Mouse (Mus musculus): ENCODE results near the gene Nlgn2.

Gene Nlgn2

DNA sequence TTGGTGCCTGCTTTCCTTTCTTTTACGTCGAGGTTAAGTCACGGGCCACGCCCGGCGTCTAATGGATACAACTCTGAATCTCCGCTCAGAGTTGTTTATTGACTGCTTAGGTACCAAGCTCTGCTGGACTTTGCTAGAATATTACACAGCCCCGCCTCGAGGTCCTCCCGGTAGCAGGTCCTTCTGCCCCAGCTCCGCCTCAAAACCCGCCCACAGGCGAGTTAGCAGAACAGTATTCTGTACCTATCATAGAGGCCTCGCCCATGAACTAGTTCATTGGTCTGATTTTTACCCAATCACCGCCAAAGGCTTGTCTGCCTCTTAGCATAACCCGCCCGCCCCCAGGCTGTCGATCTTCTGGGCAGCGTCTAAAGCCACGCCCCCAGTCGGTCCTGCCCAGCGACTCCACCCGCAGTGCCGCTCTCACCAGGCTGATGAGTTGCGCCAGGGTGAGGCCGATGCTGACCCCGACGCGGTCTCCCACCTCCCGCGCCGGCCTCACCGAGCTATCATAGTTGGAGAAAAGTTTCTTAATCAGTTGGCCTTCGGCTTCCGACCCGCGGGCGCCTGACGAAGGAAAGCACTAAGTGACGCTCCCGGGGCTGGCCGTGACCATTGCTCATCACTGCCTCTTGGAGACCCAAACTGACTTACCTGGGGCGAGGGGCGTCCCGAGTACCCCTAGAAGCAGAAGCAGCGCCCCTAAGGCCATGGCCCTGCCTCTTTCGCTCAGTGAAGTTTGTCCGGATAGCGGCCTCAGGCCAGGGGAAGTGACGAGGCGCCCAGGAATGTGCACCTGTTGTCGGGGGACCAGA lies 42.2 kb downstream of the Nlgn2 start, which contains the start of gene Chrnb1:
Gene Chrnb1 (minus strand): TSS at position 776 of the 815 bp plus-strand sequence.
- peak; percentile 94 for DNase-seq (ENCODE audit: low spot score)

GRCm38 (mm10) chr11:69793429-69793828 lies 44.2 kb downstream of the Nlgn2 start:
- no peak for DNase-seq (ENCODE audit: low spot score)

- DNase-seq (ENCODE audit: low spot score) = no peak
These were observed 46.2 kb downstream of the Nlgn2 start for GRCm38 (mm10) chr11:69791420-69791819.

DNA sequence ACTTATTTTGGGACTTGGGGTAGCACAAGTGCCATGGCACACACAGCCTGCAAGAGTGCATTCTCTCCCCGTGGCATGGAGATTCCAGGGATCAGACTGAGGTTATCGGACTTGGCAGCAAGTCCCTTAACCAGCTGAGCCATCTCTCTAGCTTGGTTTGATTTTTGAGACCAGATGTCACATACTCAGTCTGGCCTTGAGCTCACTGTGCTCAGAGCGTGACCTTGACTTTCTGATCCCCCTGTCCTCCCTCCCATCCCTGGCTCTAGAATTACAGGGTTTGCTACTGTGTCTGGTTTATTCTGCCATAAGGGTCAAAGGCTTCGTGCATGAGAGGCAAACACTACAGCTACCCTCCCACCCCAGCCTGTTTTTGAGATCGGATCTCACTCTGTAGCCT lies 48.2 kb downstream of the Nlgn2 start:
- DNase-seq (ENCODE audit: low spot score) = no peak

DNA sequence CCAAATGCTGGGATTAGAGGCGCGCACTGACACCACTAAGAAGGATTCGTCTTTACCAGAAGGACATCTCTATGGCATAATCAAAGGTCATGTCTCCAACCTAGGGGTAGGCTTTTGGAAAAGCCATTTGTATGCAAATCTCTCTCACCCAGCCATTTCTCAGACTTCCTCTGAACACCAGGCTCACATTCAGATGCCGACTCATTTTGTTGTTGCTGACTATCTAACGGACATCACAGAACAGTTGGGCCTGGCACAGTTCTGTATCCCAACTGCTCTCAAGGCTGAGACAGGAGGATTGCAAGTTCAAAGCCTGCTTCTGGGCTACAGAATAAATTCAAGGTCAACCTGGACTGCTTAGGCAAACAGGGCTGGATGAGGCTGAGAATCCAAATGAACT lies 50.3 kb downstream of the Nlgn2 start:
- DNase-seq (ENCODE audit: low spot score) = no peak

DNA sequence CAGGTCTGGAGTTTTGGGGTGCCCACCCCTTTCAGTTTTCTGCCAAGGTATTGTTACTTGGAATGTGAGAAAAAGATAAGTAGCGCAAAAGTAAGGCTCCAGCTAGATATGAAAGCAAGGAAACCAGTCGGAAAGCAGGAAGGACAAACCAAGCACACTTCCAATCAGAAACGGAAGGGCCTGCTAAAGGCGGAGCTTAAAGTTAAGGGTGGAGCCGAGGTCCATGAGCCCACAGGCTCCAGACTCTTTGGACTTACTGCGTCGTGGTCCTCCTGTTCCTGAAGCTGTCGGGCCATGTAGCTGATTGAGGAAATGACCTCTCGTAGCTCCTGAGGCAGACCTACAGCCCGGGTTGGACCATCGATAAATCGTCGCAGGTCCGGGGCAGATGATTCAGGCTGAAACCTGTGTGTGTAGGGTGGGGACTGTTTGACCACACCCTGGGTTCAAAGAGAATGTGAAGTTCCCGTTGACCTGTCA lies 52.8 kb downstream of the Nlgn2 start:
- DNase-seq (ENCODE audit: low spot score) = peak; percentile 55

DNA sequence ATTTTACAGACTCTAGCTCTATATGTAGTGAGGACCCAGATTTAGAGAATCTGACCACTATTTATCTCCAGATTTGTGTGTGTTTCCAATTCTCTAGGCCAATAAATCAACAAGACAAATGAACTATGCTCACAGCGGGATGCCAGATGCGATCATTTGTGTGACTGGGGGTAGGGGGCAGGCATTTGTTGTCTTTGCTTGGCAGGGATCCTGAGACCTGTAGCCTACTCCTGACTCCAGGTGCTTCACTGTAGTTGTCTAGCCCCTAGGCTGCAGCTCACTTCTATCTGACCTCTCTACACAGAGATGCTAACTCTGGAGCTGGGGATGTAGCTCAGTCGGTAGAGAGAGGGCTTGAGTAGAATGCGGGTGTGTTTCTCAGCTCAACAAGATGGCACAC lies 55.8 kb downstream of the Nlgn2 start:
- no peak for DNase-seq (ENCODE audit: low spot score)

DNA sequence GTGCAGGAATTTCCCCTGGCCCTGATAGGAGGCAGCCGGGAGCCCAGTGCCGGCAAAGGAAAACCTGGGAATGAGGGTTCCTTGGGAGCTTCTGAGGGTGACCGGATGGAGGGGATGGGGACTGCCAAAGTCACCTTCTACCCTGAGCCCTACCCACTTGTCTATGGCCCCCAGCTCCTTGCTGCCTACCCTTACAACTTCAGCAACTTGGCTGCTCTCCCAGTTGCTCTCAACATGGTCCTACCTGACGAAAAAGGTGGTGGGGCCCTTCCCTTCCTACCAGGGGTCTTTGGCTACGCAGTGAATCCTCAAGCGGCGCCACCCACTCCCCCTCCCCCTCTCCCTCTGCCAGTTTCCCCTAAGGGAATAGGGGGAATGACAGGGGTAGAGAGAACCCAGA lies 58.6 kb downstream of the Nlgn2 start:
- DNase-seq (ENCODE audit: low spot score) = no peak

DNA sequence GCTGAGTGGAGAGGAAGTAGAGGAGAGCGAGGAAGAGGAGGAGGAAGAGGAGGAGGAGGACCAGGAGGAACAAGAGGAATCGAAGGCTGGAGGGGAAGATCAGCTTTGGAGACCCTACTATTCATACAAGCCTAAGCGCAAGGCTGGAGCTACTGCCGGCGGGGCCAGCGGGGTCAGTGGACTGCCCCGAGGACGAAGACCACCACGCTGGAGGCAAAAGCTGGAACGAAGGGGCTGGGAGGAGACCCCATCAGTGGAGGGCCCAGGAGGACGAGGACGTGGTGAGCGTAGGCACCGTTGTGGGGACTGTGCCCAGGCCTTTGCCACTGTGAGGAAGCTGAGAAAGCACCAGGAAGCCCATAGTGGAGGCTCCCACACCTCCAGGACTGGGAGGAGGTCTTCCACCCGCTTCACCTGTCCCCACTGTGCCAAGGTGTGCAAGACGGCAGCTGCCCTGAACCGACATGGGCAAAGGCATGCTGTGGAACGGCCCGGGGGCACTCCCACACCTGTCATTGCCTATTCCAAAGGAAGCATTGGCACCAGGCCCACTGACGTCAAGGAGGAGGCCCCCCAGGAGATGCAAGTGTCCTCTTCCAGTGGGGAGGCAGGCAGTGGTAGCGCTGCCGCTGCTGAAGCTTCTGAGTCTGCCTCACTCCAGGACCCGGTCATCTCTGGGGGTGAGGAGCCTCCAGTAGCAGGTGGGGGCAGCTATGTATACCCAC lies 59.2 kb downstream of the Nlgn2 start:
- DNase-seq (ENCODE audit: low spot score) = peak; percentile 62

- peak; percentile 68 for DNase-seq (ENCODE audit: low spot score)
These were observed 59.9 kb downstream of the Nlgn2 start for GRCm38 (mm10) chr11:69777504-69778257.

DNA sequence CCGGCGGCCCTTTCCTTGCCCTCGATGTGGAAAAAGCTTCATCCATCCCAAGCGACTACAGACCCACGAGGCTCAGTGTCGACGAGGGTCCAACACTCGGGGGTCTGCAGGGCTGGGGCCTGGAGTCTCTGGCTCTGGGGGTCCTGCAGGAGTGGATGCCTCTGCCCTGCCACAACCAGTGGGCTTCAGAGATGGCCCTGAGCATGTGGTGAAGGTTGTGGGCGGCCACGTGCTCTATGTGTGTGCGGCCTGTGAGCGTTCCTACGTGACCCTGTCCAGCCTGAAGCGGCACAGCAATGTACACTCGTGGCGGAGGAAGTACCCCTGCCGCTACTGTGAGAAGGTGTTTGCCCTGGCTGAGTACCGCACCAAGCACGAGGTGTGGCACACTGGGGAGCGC lies 61.1 kb downstream of the Nlgn2 start:
- no peak for DNase-seq (ENCODE audit: low spot score)

GRCm38 (mm10) chr11:69775716-69776115 lies 61.9 kb downstream of the Nlgn2 start:
- no peak for DNase-seq (ENCODE audit: low spot score)

GRCm38 (mm10) chr11:69774961-69775360 lies 62.6 kb downstream of the Nlgn2 start:
- DNase-seq (ENCODE audit: low spot score) = no peak
